Mouse (Mus musculus) embryonic facial prominence, embryonic 11.5 days (tissue): ENCODE data around the gene Nav2. TPM values are rescaled to one million over a fixed set of nuclear protein-coding genes. Genes with fewer than 3 reads are reported as not detected.

Experiments
- ATAC-seq: fragments of 200-750 bp; cut with Nextera tagmentation; replicated peaks from 2 replicates; pipeline ENCODE4 v1.8.0; 2017; ENCODE audit warnings: low read depth; ENCODE audit not compliant: insufficient number of reproducible peaks, low FRiP score, low TSS enrichment
- DNase-seq: peaks from one replicate; pipeline ENCODE4 v3.0.0-alpha.2; 2015; ENCODE audit warnings: low spot score
- H3K27ac ChIP-seq: fragments of 300-500 bp; sonication (generic); replicated peaks from 2 replicates; pipeline ENCODE4 v1.5.1; 2014; ENCODE audit warnings: mild to moderate bottlenecking, low read depth, low read length, control low read depth
- H3K27me3 ChIP-seq: fragments of 300-500 bp; sonication (generic); 2 replicates; pipeline ENCODE4 v1.6.1; 2014; ENCODE audit warnings: mild to moderate bottlenecking, low read length, moderate library complexity, mixed read lengths; ENCODE audit not compliant: control insufficient read depth, insufficient read depth
- H3K36me3 ChIP-seq: fragments of 300-500 bp; sonication (generic); replicated peaks from 2 replicates; pipeline ENCODE4 v1.6.1; 2014; ENCODE audit warnings: low read depth, mild to moderate bottlenecking, low read length, moderate library complexity, mixed read lengths; ENCODE audit not compliant: control insufficient read depth, insufficient read depth
- H3K4me1 ChIP-seq: fragments of 300-500 bp; sonication (generic); 2 replicates; pipeline ENCODE4 v1.6.1; 2014; ENCODE audit warnings: low read length, mixed read lengths; ENCODE audit not compliant: control insufficient read depth, insufficient read depth
- H3K4me2 ChIP-seq: fragments of 300-500 bp; sonication (generic); 2 replicates; pipeline ENCODE4 v1.6.1; 2014; ENCODE audit warnings: low read depth, mild to moderate bottlenecking, control low read depth, low read length, moderate library complexity
- H3K4me3 ChIP-seq: fragments of 300-500 bp; sonication (generic); 2 replicates; pipeline ENCODE4 v1.5.1; 2014; ENCODE audit warnings: low read depth, low read length, control low read depth
- H3K9ac ChIP-seq: fragments of 300-500 bp; sonication (generic); replicated peaks from 2 replicates; pipeline ENCODE4 v1.6.1; 2014; ENCODE audit warnings: mild to moderate bottlenecking, control low read depth, low read length
- H3K9me3 ChIP-seq: fragments of 300-500 bp; sonication (generic); replicated peaks from 2 replicates; pipeline ENCODE4 v1.6.1; 2016; ENCODE audit warnings: mild to moderate bottlenecking, low read length, inconsistent platforms, mixed read lengths; ENCODE audit not compliant: control insufficient read depth
- WGBS: fragments of 180-500 bp; shearing (Covaris S2); extraction: QIAGEN DNeasy Blood & Tissue Kit; methylation state at CpG from one replicate; pipeline ENCODE4 v1.1.7; 2014; 5-methylcytosine and 5-hydroxymethylcytosine counted together
- polyA plus RNA-seq: library from polyadenylated mRNA; unstranded; fragments of >200 nt; fragmentation: Nextera tagmentation; extraction: Ambion mirVana; gene quantifications from 2 replicates; pipeline ENCODE4 v1.2.1, GENCODE M21; 2014

Nav2 gene
- polyA plus RNA-seq, 1 experiment from 2014 or later = 7.3 TPM

GRCm38 (mm10) chr7:49565084-49565483, 656.6 kb downstream of the Nav2 start:
- WGBS = 90% methylated on average over 11 of the region's 11 CpGs
- ATAC-seq = no peak
- Histone ChIP-seq H3K4me2 (no peak overlapping the region), H3K4me3 (no peak overlapping the region), H3K36me3 (no peaks in the 10 kb centered on the region), H3K27me3 (no peaks in the 10 kb centered on the region), H3K9ac (no peak overlapping the region), H3K4me1 (no peaks in the 10 kb centered on the region), H3K27ac (no peak overlapping the region), H3K9me3 (no peaks in the 10 kb centered on the region)
- DNase-seq = no peak

- no peak for DNase-seq
- Histone ChIP-seq H3K27ac (no peak overlapping the region), H3K27me3 (no peaks in the 10 kb centered on the region), H3K4me2 (no peak overlapping the region), H3K4me3 (no peak overlapping the region), H3K9ac (no peak overlapping the region), H3K36me3 (no peaks in the 10 kb centered on the region), H3K4me1 (no peaks in the 10 kb centered on the region), H3K9me3 (no peaks in the 10 kb centered on the region)
- ATAC-seq = no peak
- WGBS = 86% methylated on average over 11 of the region's 11 CpGs
Observed at GRCm38 (mm10) chr7:49565798-49566197, 657.3 kb downstream of the Nav2 start.

- H3K27me3 ChIP-seq = no peaks in the 10 kb centered on the region
- H3K9me3 ChIP-seq = no peaks in the 10 kb centered on the region
- no peak; the same call in 1 of the 2 replicates for ATAC-seq
- peak; percentile 32 for DNase-seq
- H3K9ac ChIP-seq = no peak overlapping the region
- H3K27ac ChIP-seq = 0 out of 2 replicates have a peak overlapping the region, but pooled peaks have one; percentile 4
- WGBS = 59% methylated on average over 13 of the region's 13 CpGs
- no peak overlapping the region for H3K4me3 ChIP-seq
- no peak overlapping the region for H3K4me2 ChIP-seq
- H3K4me1 ChIP-seq = no peaks in the 10 kb centered on the region
- no peaks in the 10 kb centered on the region for H3K36me3 ChIP-seq
Observed at GRCm38 (mm10) chr7:49567346-49568034, 659.0 kb downstream of the Nav2 start.

- Histone ChIP-seq H3K4me2 (no peak overlapping the region), H3K27me3 (no peaks in the 10 kb centered on the region), H3K27ac (no peak overlapping the region), H3K36me3 (no peaks in the 10 kb centered on the region), H3K9ac (no peak overlapping the region), H3K9me3 (no peaks in the 10 kb centered on the region), H3K4me1 (no peaks in the 10 kb centered on the region), H3K4me3 (no peak overlapping the region)
- ATAC-seq = no peak
- no peak for DNase-seq
- 80% methylated on average over 7 of the region's 7 CpGs for WGBS
Observed at GRCm38 (mm10) chr7:49569646-49570045, 661.1 kb downstream of the Nav2 start.

GRCm38 (mm10) chr7:49571606-49572005, 663.1 kb downstream of the Nav2 start:
- 92% methylated on average over 2 of the region's 2 CpGs for WGBS
- no peaks in the 10 kb centered on the region for H3K4me1 ChIP-seq
- H3K36me3 ChIP-seq = no peaks in the 10 kb centered on the region
- H3K4me3 ChIP-seq = no peak overlapping the region
- no peaks in the 10 kb centered on the region for H3K9me3 ChIP-seq
- no peak overlapping the region for H3K27ac ChIP-seq
- H3K4me2 ChIP-seq = no peak overlapping the region
- DNase-seq = no peak
- H3K9ac ChIP-seq = no peak overlapping the region
- H3K27me3 ChIP-seq = no peaks in the 10 kb centered on the region
- no peak for ATAC-seq

GRCm38 (mm10) chr7:49575226-49575625, 666.7 kb downstream of the Nav2 start:
- DNase-seq = no peak
- Histone ChIP-seq H3K4me3 (no peak overlapping the region), H3K27me3 (no peaks in the 10 kb centered on the region), H3K9me3 (no peaks in the 10 kb centered on the region), H3K9ac (no peak overlapping the region), H3K36me3 (no peaks in the 10 kb centered on the region), H3K27ac (no peak overlapping the region), H3K4me2 (no peak overlapping the region), H3K4me1 (no peaks in the 10 kb centered on the region)
- no peak for ATAC-seq
- 92% methylated on average over 9 of the region's 9 CpGs for WGBS

- Histone ChIP-seq H3K36me3 (no peaks in the 10 kb centered on the region), H3K9me3 (no peaks in the 10 kb centered on the region), H3K4me3 (no peak overlapping the region), H3K27me3 (no peaks in the 10 kb centered on the region), H3K4me1 (no peaks in the 10 kb centered on the region), H3K27ac (no peak overlapping the region), H3K9ac (no peak overlapping the region), H3K4me2 (no peak overlapping the region)
- ATAC-seq = no peak
- DNase-seq = no peak
- 88% methylated on average over 2 of the region's 2 CpGs for WGBS
Observed at GRCm38 (mm10) chr7:49577096-49577495, 668.6 kb downstream of the Nav2 start.

GRCm38 (mm10) chr7:49581951-49582350, 673.4 kb downstream of the Nav2 start:
- Histone ChIP-seq H3K9ac (no peak overlapping the region), H3K9me3 (no peaks in the 10 kb centered on the region), H3K27ac (no peak overlapping the region), H3K4me1 (no peaks in the 10 kb centered on the region), H3K4me3 (no peak overlapping the region), H3K27me3 (no peaks in the 10 kb centered on the region), H3K36me3 (no peaks in the 10 kb centered on the region), H3K4me2 (no peak overlapping the region)
- WGBS = 85% methylated on average over 2 of the region's 2 CpGs
- DNase-seq (no peak), ATAC-seq (no peak)
